Mouse (Mus musculus): ENCODE measurements around the gene Tlx1.
A peak's percentile ranks its signal among the peaks of the same experiment; 100 is the strongest.

- TF ChIP-seq POLR2A (IDR thresholded peaks at IDR 0.05; ENCODE audit: insufficient read depth, low read length) (no peak), CTCF (IDR thresholded peaks at IDR 0.05; ENCODE audit: low read depth, low read length) (peak; percentile 82), EP300 (IDR thresholded peaks at IDR 0.05; ENCODE audit: insufficient read depth, low read depth, low read length) (no peak)
Measured at GRCm38 (mm10) chr19:45161093-45161492, 10.6 kb downstream of the Tlx1 start.

Data from ES-Bruce4 (cell line).